Mouse (Mus musculus): ENCODE results near the gene Chmp4b.

DNA sequence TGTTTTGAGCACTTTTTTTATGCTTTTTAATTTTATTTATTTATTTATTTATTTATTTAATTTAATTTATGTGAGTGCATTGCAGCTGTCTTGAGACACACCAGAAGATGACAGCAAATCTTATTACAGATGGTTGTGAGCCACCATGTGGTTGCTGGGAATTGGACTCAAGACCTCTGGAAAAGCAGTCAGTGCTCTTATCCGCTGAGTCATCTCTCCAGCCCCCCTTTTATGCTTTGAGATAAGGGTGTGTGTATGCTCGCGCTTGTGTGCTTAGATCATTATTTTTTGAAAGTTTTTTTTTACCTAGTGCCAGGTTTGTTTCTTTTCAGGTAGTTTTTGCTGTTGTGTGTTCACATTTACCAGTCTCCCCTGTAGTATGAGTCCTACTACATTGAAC is 27.5 kb downstream of the Chmp4b start:
- no peak for TF ChIP-seq CTCF (IDR thresholded peaks at IDR 0.05; ENCODE audit: low read depth, low read length)
- TF ChIP-seq POLR2A (IDR thresholded peaks at IDR 0.05; ENCODE audit: extremely low read depth, insufficient read depth, low read length): no peak

Data from liver, adult 2 months (tissue).